Mouse (Mus musculus) forebrain, embryonic 10.5 days (tissue): ENCODE results near the gene Ift81. TPM values are rescaled to one million over a fixed set of nuclear protein-coding genes. Genes with fewer than 3 reads are reported as not detected.
"Not testable (repeated sequence)": the region's sequence is repeated elsewhere in the genome, so short reads cannot be mapped to it uniquely, and the experiment has no call there.

Experiments used
- DNase-seq: peaks from one replicate; pipeline ENCODE4 v3.0.0-alpha.2; 2017; ENCODE audit warnings: low spot score; ENCODE audit errors: extremely low spot score
- H3K27ac ChIP-seq: fragments of 300-500 bp; sonication (generic); 2 replicates; pipeline ENCODE4 v1.5.1; 2016; ENCODE audit warnings: mild to moderate bottlenecking
- H3K27me3 ChIP-seq: fragments of 300-500 bp; sonication (generic); 2 replicates; pipeline ENCODE4 v1.6.1; 2016; ENCODE audit warnings: mild to moderate bottlenecking; ENCODE audit not compliant: poor library complexity, severe bottlenecking
- H3K36me3 ChIP-seq: fragments of 300-500 bp; sonication (generic); replicated peaks from 2 replicates; pipeline ENCODE4 v1.6.1; 2016; ENCODE audit warnings: mild to moderate bottlenecking, moderate library complexity
- H3K4me1 ChIP-seq: fragments of 300-500 bp; sonication (generic); 2 replicates; pipeline ENCODE4 v1.6.1; 2016
- H3K4me3 ChIP-seq: fragments of 300-500 bp; sonication (generic); 2 replicates; pipeline ENCODE4 v1.5.1; 2016; ENCODE audit warnings: mild to moderate bottlenecking, moderate library complexity
- H3K9me3 ChIP-seq: fragments of 300-500 bp; sonication (generic); 2 replicates; pipeline ENCODE4 v1.6.1; 2016; ENCODE audit warnings: mild to moderate bottlenecking, moderate library complexity
- whole genome bisulfite sequencing: fragments of 180-500 bp; shearing (Covaris S2); methylation state at CpG from one replicate; pipeline ENCODE4 v1.1.7; 2016; 5-methylcytosine and 5-hydroxymethylcytosine counted together
- polyA plus RNA-seq: library from polyadenylated mRNA; unstranded; fragments of >200 nt; fragmentation: Nextera tagmentation; extraction: Ambion mirVana; gene quantifications from 2 replicates; pipeline ENCODE4 v1.2.1, GENCODE M21; 2016

The Ift81 gene
- polyA plus RNA-seq = 45.8 and 51.8 TPM in 2 replicates

GRCm38 (mm10) chr5:122613908-122614732 lies at the start of gene Ift81:
Ift81 (minus strand) TSS chr5:122614518.
- no peaks in the 10 kb centered on the region for H3K9me3 ChIP-seq
- H3K27ac ChIP-seq = peak within 1 kb of the TSS; percentile 97
- peaks cover 17% of the 10 kb centered on the region for H3K36me3 ChIP-seq
- no peaks in the 10 kb centered on the region for H3K27me3 ChIP-seq
- DNase-seq = peak; percentile 98
- WGBS = 2% methylated on average over 67 of the region's 67 CpGs
- peaks cover 29% of the 10 kb centered on the region for H3K4me1 ChIP-seq
- peak within 1 kb of the TSS; percentile 84 for H3K4me3 ChIP-seq

DNA sequence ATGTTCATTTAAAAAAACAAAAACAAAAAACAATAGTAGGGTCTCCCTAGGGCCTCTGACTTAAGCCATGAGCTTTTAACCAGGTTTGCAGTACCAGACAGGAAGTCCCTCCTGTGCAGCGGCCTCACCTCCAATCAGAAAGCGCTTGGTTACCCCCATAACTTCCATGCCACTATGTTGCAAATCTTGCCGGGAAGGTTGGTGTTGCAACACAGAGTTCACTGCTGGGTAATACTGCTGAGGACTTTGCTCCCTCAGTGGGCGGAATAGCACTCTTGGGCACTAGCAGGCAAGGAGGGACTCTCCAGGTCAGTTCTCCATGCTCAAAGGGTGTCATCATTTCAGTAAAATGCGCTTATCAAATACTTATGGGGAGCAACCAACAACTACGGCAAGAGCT lies 48.2 kb upstream of the Ift81 start:
- no peak overlapping the region for H3K27ac ChIP-seq
- 94% methylated on average over 6 of the region's 6 CpGs for WGBS

GRCm38 (mm10) chr5:122656808-122657207 lies 42.5 kb upstream of the Ift81 start:
- Histone ChIP-seq H3K36me3 (no peaks in the 10 kb centered on the region), H3K9me3 (no peaks in the 10 kb centered on the region), H3K27me3 (peaks cover 42% of the 10 kb centered on the region), H3K4me3 (no peak overlapping the region), H3K4me1 (peaks cover 31% of the 10 kb centered on the region), H3K27ac (no peak overlapping the region)
- DNase-seq = no peak
- 94% methylated on average over 12 of the region's 12 CpGs for WGBS

More for the DNA sequence above, 48.2 kb upstream of the Ift81 start:
- no peak for DNase-seq
- H3K4me1 ChIP-seq = no peaks in the 10 kb centered on the region; the same call in 1 of the 2 replicates
- no peaks in the 10 kb centered on the region for H3K9me3 ChIP-seq
- H3K4me3 ChIP-seq = no peak overlapping the region
- peaks cover 2% of the 10 kb centered on the region; the same call in 1 of the 2 replicates for H3K27me3 ChIP-seq
- H3K36me3 ChIP-seq = no peaks in the 10 kb centered on the region

- no peak for DNase-seq
Measured at GRCm38 (mm10) chr5:122654268-122654573, 39.9 kb upstream of the Ift81 start.

DNA sequence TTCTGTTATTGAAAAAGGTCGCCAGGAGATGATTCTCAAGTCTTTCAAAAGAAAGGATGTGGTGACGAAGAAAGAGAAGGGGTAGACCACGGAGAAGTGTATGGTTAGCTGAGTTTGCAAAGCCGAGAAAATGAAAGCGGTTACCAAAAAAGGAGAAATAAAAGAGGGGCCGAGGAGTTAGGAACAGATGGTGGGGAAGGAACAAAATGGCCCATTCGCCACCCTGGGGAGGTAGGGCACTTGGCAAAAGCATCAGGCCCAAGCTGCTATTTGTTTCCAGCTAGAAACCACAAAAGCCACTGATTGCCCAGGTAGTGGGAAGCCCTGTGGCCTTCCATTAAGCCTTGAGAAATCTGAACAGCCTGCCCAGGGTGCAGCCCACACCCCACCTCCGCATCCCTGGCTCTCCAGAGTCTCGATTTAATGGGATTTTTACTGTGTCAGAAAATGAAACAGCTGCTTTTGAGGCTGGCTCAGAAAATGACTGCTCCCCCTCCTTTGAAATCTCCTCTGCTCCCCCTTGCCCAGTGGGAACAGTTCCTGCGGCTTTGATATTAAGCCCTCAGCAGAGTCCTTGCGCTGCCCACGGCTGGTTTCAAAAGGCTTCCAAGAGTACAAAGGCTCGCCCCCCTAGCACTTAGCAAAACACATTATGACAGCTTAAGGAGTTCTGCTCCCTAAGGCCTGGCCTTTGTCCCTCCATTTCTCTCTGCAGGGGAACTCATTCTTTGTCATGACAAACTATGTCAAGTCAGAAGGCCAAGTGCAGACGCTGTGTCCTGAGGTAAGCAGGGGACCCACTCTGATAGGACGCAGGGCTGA lies 39.3 kb upstream of the Ift81 start:
- H3K9me3 ChIP-seq = no peaks in the 10 kb centered on the region; the same call in 1 of the 2 replicates
- peak overlapping the region; percentile 75 for H3K27ac ChIP-seq
- H3K4me3 ChIP-seq = peak overlapping the region; percentile 13; the same call in 1 of the 2 replicates
- peak; percentile 50 for DNase-seq
- H3K36me3 ChIP-seq = no peaks in the 10 kb centered on the region
- peaks cover 71% of the 10 kb centered on the region for H3K27me3 ChIP-seq
- 34% methylated on average over 15 of the region's 15 CpGs for WGBS
- peaks cover 31% of the 10 kb centered on the region for H3K4me1 ChIP-seq

More at GRCm38 (mm10) chr5:122654268-122654573, 39.9 kb upstream of the Ift81 start:
- Histone ChIP-seq H3K4me1 (peaks cover 31% of the 10 kb centered on the region), H3K36me3 (no peaks in the 10 kb centered on the region), H3K27me3 (peaks cover 67% of the 10 kb centered on the region), H3K27ac (peak overlapping the region; percentile 75), H3K9me3 (no peaks in the 10 kb centered on the region), H3K4me3 (peak overlapping the region; percentile 13; the same call in 1 of the 2 replicates)
- WGBS = 52% methylated on average over 5 of the region's 5 CpGs

DNA sequence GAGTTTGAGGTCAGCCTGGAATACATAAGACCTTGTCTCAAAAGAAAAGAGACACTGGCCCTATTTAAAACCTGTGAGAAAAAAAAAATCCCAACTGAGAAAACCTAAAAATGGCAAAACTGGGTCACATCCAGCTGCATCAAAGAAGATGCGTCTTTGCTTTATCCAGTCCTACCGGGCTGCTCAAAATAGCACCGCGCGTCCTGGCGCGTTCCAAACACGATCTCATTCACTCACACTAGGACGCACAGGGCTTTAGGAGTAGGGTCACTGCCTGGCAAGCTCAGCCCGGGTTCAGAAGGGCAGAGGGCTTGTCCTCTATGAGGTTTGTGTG lies 38.8 kb upstream of the Ift81 start:
- DNase-seq = no peak
- H3K4me1 ChIP-seq = peaks cover 31% of the 10 kb centered on the region
- H3K27ac ChIP-seq = peak overlapping the region; percentile 75
- peaks cover 3% of the 10 kb centered on the region; the same call in 1 of the 2 replicates for H3K9me3 ChIP-seq
- peaks cover 72% of the 10 kb centered on the region for H3K27me3 ChIP-seq
- 60% methylated on average over 10 of the region's 10 CpGs for WGBS
- no peaks in the 10 kb centered on the region for H3K36me3 ChIP-seq
- 0 out of 2 replicates have a peak overlapping the region, but pooled peaks have one; percentile 13 for H3K4me3 ChIP-seq

DNA sequence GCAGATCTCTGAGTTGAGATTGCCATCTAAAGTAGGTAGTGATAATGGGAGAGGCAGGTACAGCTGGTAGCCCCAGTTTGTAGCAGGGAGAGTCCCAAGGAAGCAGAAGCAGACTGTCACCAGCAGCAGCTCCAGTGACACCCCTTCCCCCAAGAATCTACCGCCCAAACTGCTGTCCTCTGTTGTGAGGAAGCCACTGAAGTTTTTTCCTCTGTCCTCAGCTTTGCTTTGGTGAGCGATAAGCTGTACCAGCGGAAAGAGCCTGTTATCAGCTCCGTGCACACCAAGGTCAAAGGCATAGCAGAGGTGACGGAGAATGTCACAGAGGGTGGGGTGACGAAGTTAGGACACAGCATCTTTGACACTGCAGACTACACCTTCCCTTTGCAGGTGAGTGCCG lies 38.2 kb upstream of the Ift81 start:
- 80% methylated on average over 7 of the region's 7 CpGs for WGBS
- H3K27ac ChIP-seq = 0 out of 2 replicates have a peak overlapping the region, but pooled peaks have one; percentile 1
- H3K4me3 ChIP-seq = no peak overlapping the region
- no peak for DNase-seq
- H3K4me1 ChIP-seq = peaks cover 31% of the 10 kb centered on the region
- H3K36me3 ChIP-seq = no peaks in the 10 kb centered on the region
- peaks cover 70% of the 10 kb centered on the region for H3K27me3 ChIP-seq
- peaks cover 5% of the 10 kb centered on the region; the same call in 1 of the 2 replicates for H3K9me3 ChIP-seq

DNA sequence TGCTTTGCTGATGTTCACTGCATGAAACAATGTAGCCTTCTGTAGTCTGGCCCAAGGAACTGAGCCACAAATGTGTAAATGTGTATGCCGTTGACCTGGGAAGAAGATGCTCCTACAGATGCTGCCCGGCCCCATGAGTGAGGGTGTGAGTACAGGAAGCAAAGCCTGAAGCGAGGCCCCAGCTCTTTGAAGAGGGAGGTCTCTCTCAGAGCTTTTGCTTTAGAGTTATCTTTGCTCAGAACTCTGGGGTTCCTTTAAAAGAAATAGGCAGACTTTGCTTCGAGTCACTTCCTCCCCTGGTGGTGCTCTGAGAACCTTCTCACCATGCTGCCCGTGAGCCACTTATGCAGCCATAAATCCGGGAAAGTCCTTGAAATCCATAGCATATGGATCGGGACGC lies 35.8 kb upstream of the Ift81 start:
- no peak for DNase-seq
- 91% methylated on average over 8 of the region's 8 CpGs for WGBS
- Histone ChIP-seq H3K36me3 (no peaks in the 10 kb centered on the region), H3K4me1 (peaks cover 31% of the 10 kb centered on the region), H3K4me3 (no peak overlapping the region), H3K27me3 (peaks cover 54% of the 10 kb centered on the region), H3K27ac (no peak overlapping the region), H3K9me3 (peaks cover 5% of the 10 kb centered on the region; the same call in 1 of the 2 replicates)

DNA sequence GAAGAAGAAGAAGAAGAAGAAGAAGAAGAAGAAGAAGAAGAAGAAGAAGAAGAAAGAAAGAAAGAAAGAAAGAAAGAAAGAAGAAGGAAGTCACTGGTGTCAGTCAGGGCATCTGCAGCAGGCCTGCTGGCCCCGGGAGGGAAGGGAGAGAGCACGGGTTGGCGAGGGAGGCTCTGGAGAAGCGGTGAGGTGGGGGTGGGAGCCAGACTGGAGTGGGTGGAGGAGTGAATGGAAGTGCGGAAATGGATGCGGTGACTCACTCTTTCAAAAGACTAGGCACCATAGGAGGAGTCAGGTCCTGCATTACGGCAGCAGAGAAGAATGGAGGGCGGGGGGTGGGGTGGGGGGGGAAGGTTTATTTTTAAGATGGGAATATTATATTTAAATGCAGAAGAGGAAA lies 34.9 kb upstream of the Ift81 start:
- Histone ChIP-seq H3K36me3 (no peaks in the 10 kb centered on the region), H3K9me3 (peaks cover 5% of the 10 kb centered on the region; the same call in 1 of the 2 replicates), H3K27ac (no peak overlapping the region), H3K27me3 (peaks cover 50% of the 10 kb centered on the region), H3K4me3 (no peak overlapping the region), H3K4me1 (peaks cover 23% of the 10 kb centered on the region)
- DNase-seq = no peak
- WGBS = 80% methylated on average over 8 of the region's 8 CpGs

DNA sequence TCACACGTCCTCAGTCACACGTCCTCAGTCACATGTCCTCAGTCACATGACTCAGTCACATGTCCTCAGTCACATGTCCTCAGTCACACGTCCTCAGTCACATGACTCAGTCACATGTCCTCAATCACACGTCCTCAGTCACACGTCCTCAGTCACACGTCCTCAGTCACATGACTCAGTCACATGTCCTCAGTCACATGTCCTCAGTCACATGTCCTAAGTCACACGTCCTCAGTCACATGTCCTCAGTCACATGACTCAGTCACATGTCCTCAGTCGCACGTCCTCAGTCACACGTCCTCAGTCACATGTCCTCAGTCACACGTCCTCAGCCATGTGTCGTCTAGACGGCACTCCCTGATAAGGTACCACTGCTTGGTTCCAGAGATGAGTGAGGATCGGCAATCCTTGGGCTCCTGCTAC lies 33.6 kb upstream of the Ift81 start:
- DNase-seq, H3K27ac ChIP-seq, H3K4me3 ChIP-seq, H3K9me3 ChIP-seq, H3K36me3 ChIP-seq: not testable (repeated sequence)
- H3K27me3 ChIP-seq = peaks cover 50% of the 10 kb centered on the region
- H3K4me1 ChIP-seq = peaks cover 18% of the 10 kb centered on the region
- 93% methylated on average over 14 of the region's 14 CpGs for WGBS

DNA sequence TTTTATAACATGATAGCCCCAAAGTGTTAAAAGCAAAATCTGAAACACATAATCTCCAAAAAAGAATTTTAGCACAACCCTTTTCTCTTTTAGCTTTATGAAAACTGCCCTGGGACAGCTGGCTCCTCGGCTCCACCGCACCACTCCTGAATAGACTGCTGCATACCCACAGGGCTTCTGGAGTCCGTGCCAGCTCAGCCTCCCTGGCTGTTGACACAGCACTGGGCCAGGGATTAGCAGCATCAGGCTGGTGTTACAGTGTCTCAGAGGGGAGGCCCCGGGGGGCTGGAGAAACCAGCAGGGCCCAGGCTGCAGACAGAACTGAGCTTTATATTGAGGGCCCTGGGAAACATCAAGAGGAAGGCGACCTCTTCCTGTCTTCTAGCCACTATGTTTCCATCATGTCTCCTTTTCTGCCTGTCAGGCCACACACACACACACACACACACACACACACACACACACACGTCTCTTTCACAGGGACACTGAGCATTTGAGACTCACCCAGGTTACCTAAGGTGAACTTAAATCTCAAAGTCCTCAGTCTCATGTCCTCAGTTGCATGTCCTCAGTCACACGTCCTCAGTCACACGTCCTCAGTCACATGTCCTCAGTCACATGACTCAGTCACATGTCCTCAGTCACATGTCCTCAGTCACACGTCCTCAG lies 33.1 kb upstream of the Ift81 start:
- peaks cover 5% of the 10 kb centered on the region; the same call in 1 of the 2 replicates for H3K9me3 ChIP-seq
- no peak for DNase-seq
- peaks cover 12% of the 10 kb centered on the region for H3K4me1 ChIP-seq
- no peak overlapping the region for H3K27ac ChIP-seq
- WGBS = 74% methylated on average over 9 of the region's 9 CpGs
- H3K4me3 ChIP-seq = no peak overlapping the region
- peaks cover 44% of the 10 kb centered on the region for H3K27me3 ChIP-seq
- H3K36me3 ChIP-seq = no peaks in the 10 kb centered on the region

- peaks cover 31% of the 10 kb centered on the region for H3K27me3 ChIP-seq
- peaks cover 5% of the 10 kb centered on the region; the same call in 1 of the 2 replicates for H3K9me3 ChIP-seq
- 89% methylated on average over 11 of the region's 11 CpGs for WGBS
- peaks cover 7% of the 10 kb centered on the region for H3K4me1 ChIP-seq
- no peak for DNase-seq
- no peaks in the 10 kb centered on the region for H3K36me3 ChIP-seq
- H3K27ac ChIP-seq = no peak overlapping the region
- no peak overlapping the region for H3K4me3 ChIP-seq
Measured at GRCm38 (mm10) chr5:122646050-122646449, 31.7 kb upstream of the Ift81 start.
